Mouse (Mus musculus) frontal cortex, postnatal 25 days (tissue): ENCODE results near the gene Tns1.

Source experiments
- DNase-seq, 2 experiments: peaks; one replicate each; pipeline ENCODE4 v3.0.0; 2022; ENCODE audit warnings: low spot score in 2 of 2

Tns1 gene

GRCm38 (mm10) chr1:74059552-74059951 lies 64.7 kb downstream of the Tns1 start:
- no peak for DNase-seq

DNA sequence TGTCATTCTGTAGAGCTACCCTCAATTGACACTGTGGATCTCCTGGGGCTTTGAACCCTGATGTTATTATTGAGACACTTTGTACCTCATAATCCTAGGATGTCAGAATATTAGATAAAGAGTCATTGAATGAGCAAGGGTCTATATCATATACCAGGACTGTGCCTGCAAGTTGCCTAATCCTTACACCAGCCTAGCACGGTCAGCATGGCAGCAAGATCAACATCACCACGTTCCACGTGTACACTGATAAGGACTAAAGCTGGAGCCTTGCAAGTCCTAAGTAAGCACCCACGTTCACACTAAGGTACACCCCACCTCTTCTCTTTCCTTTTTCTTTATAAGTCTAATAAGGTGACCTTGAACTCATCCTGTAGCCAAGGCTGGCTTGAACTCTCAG lies 65.5 kb downstream of the Tns1 start:
- no peak for DNase-seq

GRCm38 (mm10) chr1:74058309-74058708 lies 65.9 kb downstream of the Tns1 start:
- DNase-seq, result no peak

- DNase-seq, result no peak
Observed at GRCm38 (mm10) chr1:74057501-74057900, 66.7 kb downstream of the Tns1 start.

- DNase-seq, result no peak
Observed at GRCm38 (mm10) chr1:74055552-74055951, 68.7 kb downstream of the Tns1 start.

- no peak for DNase-seq
Observed at GRCm38 (mm10) chr1:74054471-74054870, 69.8 kb downstream of the Tns1 start.

DNA sequence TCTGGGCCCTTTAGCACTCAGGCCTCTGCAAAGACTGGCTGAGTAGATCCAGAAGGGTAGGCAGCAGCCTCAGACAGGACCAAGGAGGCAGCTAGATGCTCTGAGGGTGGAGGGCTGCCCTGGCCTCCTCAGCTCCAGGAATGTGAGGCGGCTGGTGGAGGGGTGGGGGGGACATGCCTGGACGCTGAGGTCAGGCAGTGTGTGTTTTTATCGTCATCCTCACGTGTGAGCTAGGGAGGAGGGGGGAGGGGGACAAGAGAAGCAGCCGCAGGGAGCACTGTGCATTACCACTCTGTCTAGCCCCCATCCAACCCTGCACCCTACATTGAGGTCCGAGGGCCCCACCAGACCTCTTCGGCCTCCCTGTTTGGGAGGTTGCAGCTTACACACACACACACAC lies 70.2 kb downstream of the Tns1 start:
- DNase-seq, result no peak

- no peak for DNase-seq
Observed at GRCm38 (mm10) chr1:74053068-74053467, 71.2 kb downstream of the Tns1 start.

- DNase-seq, result no peak
Observed at GRCm38 (mm10) chr1:74051349-74051748, 72.9 kb downstream of the Tns1 start.

GRCm38 (mm10) chr1:74049430-74049829 lies 74.8 kb downstream of the Tns1 start:
- no peak for DNase-seq

GRCm38 (mm10) chr1:74047722-74048121 lies 76.5 kb downstream of the Tns1 start:
- no peak for DNase-seq

DNA sequence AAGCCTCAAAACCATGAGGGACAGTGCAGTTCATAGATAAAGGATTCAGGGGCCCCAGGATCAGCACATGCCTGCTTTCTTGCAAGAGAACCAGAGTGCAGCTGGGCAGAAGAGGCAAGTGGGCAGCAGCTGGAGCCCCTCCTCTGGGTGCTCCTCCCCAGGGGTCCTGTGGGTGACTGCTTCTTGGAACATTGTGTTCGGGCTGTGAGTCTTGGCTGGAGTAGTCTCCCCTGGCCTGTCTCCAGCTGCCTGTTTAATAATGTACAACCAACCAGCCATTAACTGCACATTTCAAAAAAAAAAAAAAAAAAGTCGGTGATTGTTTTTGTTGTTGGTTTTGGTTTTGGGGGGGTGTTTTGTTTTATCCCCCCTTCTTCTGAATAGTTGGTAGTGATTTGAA lies 76.9 kb downstream of the Tns1 start:
- no peak for DNase-seq

- DNase-seq, result no peak
Observed at GRCm38 (mm10) chr1:74045034-74045433, 79.2 kb downstream of the Tns1 start.

DNA sequence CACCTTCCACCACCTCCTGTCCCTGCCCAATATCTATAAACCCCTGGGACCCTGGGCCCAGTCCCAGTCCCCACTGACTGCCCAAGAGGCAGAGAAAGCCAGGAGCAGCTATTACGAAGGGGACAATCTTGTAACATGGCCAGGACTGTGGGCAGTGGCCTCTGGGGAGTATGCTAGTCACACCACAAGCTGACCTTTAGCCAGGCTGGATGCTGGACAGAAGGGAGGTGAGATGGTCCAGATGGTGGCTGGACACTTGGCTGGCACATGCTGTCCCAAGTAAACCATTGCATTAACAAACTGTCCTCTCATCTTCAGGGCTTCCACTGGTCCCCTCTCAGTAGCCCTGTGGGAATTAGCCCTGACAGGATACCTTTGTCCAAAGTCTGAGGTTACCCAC lies 79.8 kb downstream of the Tns1 start:
- no peak for DNase-seq

- DNase-seq, result no peak
Observed at GRCm38 (mm10) chr1:74043584-74044105, 80.6 kb downstream of the Tns1 start.

- no peak for DNase-seq
Observed at GRCm38 (mm10) chr1:74042711-74043467, 81.4 kb downstream of the Tns1 start.

GRCm38 (mm10) chr1:74041692-74042091 lies 82.6 kb downstream of the Tns1 start:
- DNase-seq, result no peak

GRCm38 (mm10) chr1:74041178-74041577 lies 83.1 kb downstream of the Tns1 start:
- no peak for DNase-seq

DNA sequence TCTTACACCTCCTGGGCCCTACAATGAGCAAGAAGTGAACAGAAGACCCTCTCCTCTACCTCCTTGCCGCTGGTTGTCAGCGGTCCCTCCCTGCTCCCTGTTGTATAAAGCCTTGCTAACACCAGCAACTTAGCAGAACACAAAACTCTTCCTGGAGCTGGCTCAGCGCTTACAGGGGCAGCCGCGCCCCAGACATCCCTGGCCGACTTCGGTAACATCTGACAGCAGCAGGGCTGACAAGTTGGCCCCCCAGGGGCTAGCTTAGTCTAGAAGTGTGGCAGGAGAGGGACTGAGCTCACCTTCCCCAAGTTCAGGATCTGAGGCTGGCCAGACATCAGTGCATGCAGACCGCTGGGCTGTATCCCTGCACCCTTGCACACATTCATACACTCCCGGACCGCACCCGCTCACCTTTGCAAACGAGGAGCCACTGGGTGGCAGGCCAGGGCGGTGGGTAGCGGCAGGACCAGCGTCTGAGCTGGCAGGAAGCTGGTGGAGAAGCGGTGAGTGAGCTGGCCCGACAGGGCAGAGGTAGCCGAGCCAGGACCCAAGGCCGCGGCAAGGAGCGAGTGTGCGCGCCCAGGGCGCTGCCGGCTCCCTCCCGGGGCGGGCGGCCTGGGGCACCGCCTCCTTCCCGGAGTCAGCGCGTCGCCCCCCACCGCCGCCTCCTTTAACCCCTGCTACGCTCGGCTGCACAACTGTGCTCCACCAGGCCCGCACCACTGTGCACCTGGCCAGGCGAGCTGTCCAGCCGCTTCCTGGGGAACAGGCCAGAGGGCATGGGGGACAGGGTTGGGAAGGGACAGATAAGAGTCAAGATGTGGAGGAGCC lies 87.5 kb downstream of the Tns1 start:
- DNase-seq, result no peak

DNA sequence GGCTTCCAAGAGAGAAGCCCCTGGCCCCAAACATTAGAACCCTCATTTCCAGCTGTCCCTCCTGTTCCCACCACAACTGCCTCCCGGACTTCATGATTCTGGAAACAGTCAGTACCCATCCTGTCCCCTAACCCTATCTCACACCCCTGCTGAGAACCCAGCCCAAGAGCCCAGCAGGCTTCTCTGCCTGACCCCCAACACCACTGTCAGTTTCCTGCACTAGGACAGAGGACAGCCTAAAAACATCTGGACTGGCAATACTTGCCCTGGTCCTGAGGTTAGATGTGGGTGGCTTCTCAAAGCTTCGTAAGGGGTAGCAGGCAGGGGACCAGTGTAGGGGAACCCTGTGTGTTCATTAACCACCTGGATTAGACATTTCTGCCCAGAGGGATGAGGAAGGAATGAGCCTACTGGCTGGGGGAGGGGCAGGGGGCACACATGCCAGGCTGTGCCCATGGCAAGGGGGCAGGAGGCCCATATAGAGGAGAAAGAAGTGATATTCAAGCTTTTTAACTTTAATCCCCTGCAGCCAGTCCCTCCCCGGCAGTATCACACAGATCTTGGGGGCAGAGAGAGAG lies 88.2 kb downstream of the Tns1 start:
- no peak for DNase-seq

GRCm38 (mm10) chr1:74035487-74035886 lies 88.8 kb downstream of the Tns1 start:
- no peak for DNase-seq

DNA sequence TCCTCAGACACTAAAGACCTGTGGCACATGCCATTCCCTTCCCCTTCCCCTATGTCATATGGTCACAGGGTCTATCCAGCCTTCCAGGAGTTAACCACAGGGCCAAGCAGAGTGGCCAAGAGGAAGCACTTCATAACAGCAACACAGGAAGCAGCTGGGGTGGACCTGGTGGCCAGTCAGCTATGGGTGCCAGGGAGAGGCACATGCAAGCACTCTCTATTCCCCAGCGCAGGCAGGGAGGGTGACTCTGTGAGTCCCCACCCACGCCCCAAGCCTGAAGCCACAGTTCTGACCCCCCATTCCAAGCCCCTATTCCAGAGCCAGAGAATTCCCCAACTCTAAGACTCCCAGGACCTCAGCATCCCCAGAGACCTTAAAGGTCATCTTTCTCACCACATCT lies 89.5 kb downstream of the Tns1 start:
- DNase-seq, result no peak

GRCm38 (mm10) chr1:74034211-74034610 lies 90.0 kb downstream of the Tns1 start:
- no peak for DNase-seq
